Mouse (Mus musculus) hindbrain, embryonic 13.5 days (tissue): ENCODE results near the gene Tfip11. TPM values are rescaled to one million over a fixed set of nuclear protein-coding genes. Genes with fewer than 3 reads are reported as not detected.

Experiments used
- ATAC-seq: fragments of 200-750 bp; cut with Nextera tagmentation; 2 replicates; pipeline ENCODE4 v1.8.0; 2017; ENCODE audit warnings: moderate TSS enrichment; ENCODE audit not compliant: low FRiP score
- H3K27ac ChIP-seq: fragments of 300-500 bp; sonication (generic); 2 replicates; pipeline ENCODE4 v1.5.1; 2015; ENCODE audit warnings: inconsistent platforms, mild to moderate bottlenecking, moderate library complexity
- H3K27me3 ChIP-seq: fragments of 300-500 bp; sonication (generic); 2 replicates; pipeline ENCODE4 v1.6.1; 2015; ENCODE audit warnings: mild to moderate bottlenecking, inconsistent platforms
- H3K36me3 ChIP-seq: fragments of 300-500 bp; sonication (generic); 2 replicates; pipeline ENCODE4 v1.6.1; 2015; ENCODE audit warnings: mild to moderate bottlenecking, inconsistent platforms
- H3K4me1 ChIP-seq: fragments of 300-500 bp; sonication (generic); replicated peaks from 2 replicates; pipeline ENCODE4 v1.6.1; 2015; ENCODE audit warnings: inconsistent platforms
- H3K4me2 ChIP-seq: fragments of 300-500 bp; sonication (generic); 2 replicates; pipeline ENCODE4 v1.6.1; 2015; ENCODE audit warnings: inconsistent platforms, mild to moderate bottlenecking, moderate library complexity
- H3K4me3 ChIP-seq: fragments of 300-500 bp; sonication (generic); 2 replicates; pipeline ENCODE4 v1.5.1; 2015; ENCODE audit warnings: mild to moderate bottlenecking, inconsistent platforms
- H3K9ac ChIP-seq: fragments of 300-500 bp; sonication (generic); 2 replicates; pipeline ENCODE4 v1.6.1; 2015; ENCODE audit warnings: mild to moderate bottlenecking, inconsistent platforms
- H3K9me3 ChIP-seq: fragments of 300-500 bp; sonication (generic); 2 replicates; pipeline ENCODE4 v1.6.1; 2016; ENCODE audit warnings: inconsistent platforms
- WGBS: fragments of 180-500 bp; shearing (Covaris S2); methylation state at CpG from one replicate; pipeline ENCODE4 v1.1.7; 2015; 5-methylcytosine and 5-hydroxymethylcytosine counted together
- polyA plus RNA-seq: library from polyadenylated mRNA; unstranded; fragments of >200 nt; fragmentation: Nextera tagmentation; extraction: Ambion mirVana; gene quantifications from 2 replicates; pipeline ENCODE4 v1.2.1, GENCODE M21; 2015

Gene Tfip11
- polyA plus RNA-seq, 1 experiment from 2014 or later = 32.2 TPM

DNA sequence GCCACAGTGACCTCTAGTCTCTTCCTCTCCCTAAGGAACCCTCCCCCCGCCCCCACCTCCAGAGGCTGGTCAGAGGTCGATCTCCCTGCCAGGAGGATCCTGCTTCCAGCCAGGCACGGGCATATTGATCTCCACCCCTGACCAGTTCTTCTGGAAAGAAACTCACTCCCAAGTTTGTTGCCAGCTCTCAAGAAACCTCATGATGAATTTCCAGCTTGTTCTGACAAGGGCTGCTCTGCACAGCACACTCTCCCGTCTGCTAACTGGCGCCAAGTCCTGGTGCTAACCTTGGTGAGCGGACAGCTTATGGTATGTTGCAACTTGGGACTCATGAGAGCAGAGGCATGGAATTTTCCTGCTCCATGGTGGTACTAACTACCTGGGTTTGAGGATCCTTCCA lies 52.6 kb downstream of the Tfip11 start:
- Histone ChIP-seq H3K9ac (no peak overlapping the region), H3K27me3 (no peaks in the 10 kb centered on the region), H3K4me2 (no peak overlapping the region), H3K4me1 (peaks cover 18% of the 10 kb centered on the region), H3K36me3 (peaks cover 78% of the 10 kb centered on the region), H3K9me3 (no peaks in the 10 kb centered on the region), H3K27ac (no peak overlapping the region), H3K4me3 (no peak overlapping the region)
- no peak for ATAC-seq
- 87% methylated on average over 6 of the region's 6 CpGs for WGBS

DNA sequence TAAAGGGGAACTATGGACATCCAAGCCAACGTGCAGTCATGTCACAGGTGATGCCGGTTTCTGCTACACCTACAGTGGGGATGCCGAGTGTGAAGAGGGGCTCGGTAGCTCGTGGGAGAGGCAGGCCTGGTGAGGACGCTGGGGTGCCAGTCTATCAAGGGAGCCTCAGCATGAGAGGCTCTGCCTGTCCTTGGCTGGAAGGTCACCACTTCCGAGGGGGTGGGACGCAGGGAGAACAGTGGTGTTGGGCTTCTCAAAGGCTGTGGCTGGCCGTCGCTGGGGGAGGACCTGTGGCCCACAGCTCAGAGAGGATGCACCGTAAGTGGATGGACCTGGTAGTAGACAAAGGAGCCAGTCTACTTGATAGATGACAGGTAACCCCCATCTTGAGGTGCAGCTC lies 55.0 kb downstream of the Tfip11 start:
- 86% methylated on average over 11 of the region's 11 CpGs for WGBS
- Histone ChIP-seq H3K4me2 (no peak overlapping the region), H3K27ac (peak overlapping the region; percentile 76; the same call in 1 of the 2 replicates), H3K9me3 (no peaks in the 10 kb centered on the region), H3K9ac (0 out of 2 replicates have a peak overlapping the region, but pooled peaks have one; percentile 19), H3K27me3 (no peaks in the 10 kb centered on the region), H3K4me3 (no peak overlapping the region), H3K36me3 (peaks cover 78% of the 10 kb centered on the region), H3K4me1 (peaks cover 18% of the 10 kb centered on the region)
- no peak for ATAC-seq

DNA sequence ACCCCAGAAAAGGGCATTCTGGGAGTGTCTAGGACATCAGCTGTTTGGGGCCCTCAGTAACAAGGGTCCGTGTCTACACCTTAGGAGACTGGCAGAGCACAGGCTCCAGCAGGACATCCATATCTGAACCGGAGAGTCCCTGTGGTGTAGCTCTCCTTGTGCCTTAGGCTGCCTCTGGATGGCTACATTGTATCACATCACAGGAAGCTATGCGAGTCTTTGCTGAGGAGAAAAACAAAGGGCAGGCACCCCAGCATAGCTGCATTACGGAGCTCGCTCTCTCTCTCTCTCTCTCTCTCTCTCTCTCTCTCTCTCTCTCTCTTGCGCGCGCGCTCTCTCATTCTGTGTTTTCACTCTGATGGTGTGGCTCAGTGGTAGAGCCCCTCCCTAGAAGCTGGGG lies 55.9 kb downstream of the Tfip11 start:
- peak; percentile 36; the same call in 1 of the 2 replicates for ATAC-seq
- Histone ChIP-seq H3K9ac (peak overlapping the region; percentile 19; the same call in 1 of the 2 replicates), H3K27me3 (no peaks in the 10 kb centered on the region), H3K4me3 (no peak overlapping the region), H3K4me1 (peaks cover 18% of the 10 kb centered on the region), H3K27ac (peak overlapping the region; percentile 76), H3K4me2 (no peak overlapping the region), H3K9me3 (no peaks in the 10 kb centered on the region), H3K36me3 (peaks cover 78% of the 10 kb centered on the region)
- WGBS = 51% methylated on average over 9 of the region's 9 CpGs

DNA sequence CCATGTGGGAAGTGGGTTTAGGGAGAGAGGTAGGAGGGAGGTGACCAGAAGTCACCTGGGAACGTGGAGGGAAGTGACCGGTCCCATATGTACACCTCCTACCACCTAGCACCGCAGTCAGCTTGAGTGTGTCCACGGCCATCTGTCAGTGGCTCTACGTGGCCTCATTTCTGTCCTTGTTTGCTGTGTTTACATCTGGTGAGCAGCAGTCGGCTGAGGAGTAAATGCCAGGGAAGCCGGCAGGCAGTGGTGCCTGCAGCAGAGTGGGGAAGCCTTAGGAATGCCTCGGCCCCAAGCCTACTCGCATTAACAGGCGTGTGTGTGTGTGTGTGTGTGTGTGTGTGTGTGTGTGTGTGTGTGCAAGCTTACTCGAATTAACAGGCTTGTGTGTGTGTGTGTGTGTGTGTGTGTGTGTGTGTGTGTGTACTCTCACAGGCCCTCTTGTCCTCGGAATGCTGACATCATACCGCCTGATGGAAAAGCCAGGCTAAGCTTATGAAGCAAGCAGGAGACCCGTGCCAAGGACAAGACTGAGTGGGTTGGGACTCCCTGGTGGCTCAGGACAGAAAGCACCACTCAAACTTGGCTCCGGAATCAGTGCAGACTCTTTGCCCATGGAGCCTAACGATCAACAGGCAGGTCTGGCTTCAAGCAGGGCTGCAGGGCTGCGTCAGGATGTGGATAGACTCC lies 56.6 kb downstream of the Tfip11 start:
- H3K27ac ChIP-seq = peak overlapping the region; percentile 76
- WGBS = 68% methylated on average over 17 of the region's 17 CpGs
- peak overlapping the region; percentile 19; the same call in 1 of the 2 replicates for H3K9ac ChIP-seq
- no peak overlapping the region for H3K4me2 ChIP-seq
- H3K36me3 ChIP-seq = peaks cover 78% of the 10 kb centered on the region
- H3K4me1 ChIP-seq = peaks cover 18% of the 10 kb centered on the region
- no peaks in the 10 kb centered on the region for H3K9me3 ChIP-seq
- no peak; the same call in 1 of the 2 replicates for ATAC-seq
- H3K4me3 ChIP-seq = no peak overlapping the region
- H3K27me3 ChIP-seq = no peaks in the 10 kb centered on the region

DNA sequence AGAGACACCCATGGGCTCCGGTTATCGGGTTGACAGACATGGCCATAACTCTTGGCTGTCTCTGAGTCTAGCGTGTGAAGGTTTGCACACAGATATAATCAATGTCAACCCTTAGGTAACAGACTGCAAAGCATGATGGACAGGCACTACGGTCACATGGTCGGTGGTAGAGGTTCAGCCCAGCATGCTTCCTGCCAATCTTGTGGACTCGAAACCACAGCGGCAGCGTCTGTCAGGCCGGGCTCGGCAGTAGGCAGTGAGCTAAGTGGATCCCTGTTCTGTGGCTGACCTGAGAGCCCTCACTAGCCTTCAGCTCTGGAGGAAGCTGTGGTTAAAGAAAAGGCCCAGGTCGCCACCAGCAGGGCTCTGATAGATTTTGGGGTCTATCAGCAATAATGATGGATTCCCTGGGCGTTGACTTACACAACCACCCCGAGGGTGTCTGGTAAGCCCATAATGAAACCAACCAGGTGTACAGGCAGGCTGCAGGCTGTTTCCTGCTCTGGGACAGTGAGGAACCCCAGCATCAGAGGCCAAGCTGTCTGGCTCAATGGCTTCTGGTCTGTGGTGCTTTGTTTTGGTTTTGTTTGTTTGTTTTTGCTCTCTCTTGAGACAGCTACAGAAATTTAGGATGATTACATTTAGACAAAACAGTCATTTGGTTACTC lies 58.8 kb downstream of the Tfip11 start:
- no peak for ATAC-seq
- 95% methylated on average over 13 of the region's 13 CpGs for WGBS
- Histone ChIP-seq H3K27me3 (no peaks in the 10 kb centered on the region), H3K4me2 (no peak overlapping the region), H3K9ac (no peak overlapping the region), H3K36me3 (peaks cover 76% of the 10 kb centered on the region), H3K27ac (no peak overlapping the region), H3K4me1 (peaks cover 35% of the 10 kb centered on the region), H3K9me3 (no peaks in the 10 kb centered on the region), H3K4me3 (no peak overlapping the region)

DNA sequence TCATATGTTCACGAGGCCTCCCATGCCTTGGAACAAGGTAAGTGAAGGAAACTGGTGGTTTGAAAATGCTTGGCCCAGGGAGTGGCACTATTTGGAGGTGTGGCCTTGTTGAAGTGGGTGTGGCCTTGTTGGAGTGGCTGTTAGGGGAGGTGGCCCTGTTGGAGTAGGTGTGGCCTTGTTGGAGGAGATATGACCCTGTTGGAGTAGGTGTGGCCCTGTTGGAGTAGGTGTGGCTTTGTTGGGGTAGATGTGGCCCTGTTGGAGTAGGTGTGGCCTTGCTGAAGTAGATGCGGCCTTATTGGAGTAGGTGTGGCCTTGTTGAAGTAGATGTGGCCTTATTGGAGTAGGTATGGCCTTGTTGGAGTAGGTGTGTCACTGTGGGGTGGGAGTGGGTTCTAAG lies 59.8 kb downstream of the Tfip11 start:
- Histone ChIP-seq H3K4me3 (no peak overlapping the region), H3K27ac (no peak overlapping the region), H3K4me2 (no peak overlapping the region), H3K27me3 (0 out of 2 replicates have a peak, but pooled peaks cover under 1% of the 10 kb centered on the region), H3K9ac (no peak overlapping the region), H3K36me3 (peaks cover 77% of the 10 kb centered on the region), H3K9me3 (no peaks in the 10 kb centered on the region), H3K4me1 (peaks cover 46% of the 10 kb centered on the region)
- ATAC-seq = no peak
- WGBS = 87% methylated on average over 2 of the region's 2 CpGs

Other genes with a start within 250 kb of the Tfip11 start
- 1.9 and 3.3 TPM in 2 replicates for gene Cryba4, start 73.8 kb upstream of the Tfip11 start, polyA plus RNA-seq
- 5.2 and 5.5 TPM in 2 replicates for gene Crybb1, start 70.5 kb upstream of the Tfip11 start, polyA plus RNA-seq
- 26.9 and 30.0 TPM in 2 replicates for gene Tpst2, start 49.7 kb upstream of the Tfip11 start, polyA plus RNA-seq
- 53.6 and 60.2 TPM in 2 replicates for gene Srrd, start 16.7 kb downstream of the Tfip11 start, polyA plus RNA-seq
- gene Hps4, start 16.7 kb downstream of the Tfip11 start, polyA plus RNA-seq = 40.3 and 43.2 TPM in 2 replicates
- 0.17 and 0.34 TPM in 2 replicates for gene Gm6583, start 29.7 kb downstream of the Tfip11 start, polyA plus RNA-seq
- gene Asphd2, start 68.5 kb downstream of the Tfip11 start, polyA plus RNA-seq = 35.5 and 37.7 TPM in 2 replicates
- 0.78 and 1.2 TPM in 2 replicates for gene Gm6588, start 123.1 kb downstream of the Tfip11 start, polyA plus RNA-seq